Mouse (Mus musculus) cerebellum, adult 2 months (tissue): ENCODE measurements around the gene Hsd17b6. TPM values are rescaled to one million over a fixed set of nuclear protein-coding genes. Genes with fewer than 3 reads are reported as not detected.

ENCODE experiments used
- DNase-seq, 2 experiments: peaks; one replicate each; pipeline ENCODE4 v3.0.0; 2021
- H3K27ac ChIP-seq: fragments of 200-500 bp; 2 replicates; pipeline ENCODE4 v1.5.1; 2012; ENCODE audit warnings: low read length, control low read depth, inconsistent platforms; ENCODE audit not compliant: insufficient read depth
- H3K27me3 ChIP-seq: fragments of 200-500 bp; 2 replicates; pipeline ENCODE4 v1.6.1; 2012; ENCODE audit warnings: inconsistent platforms, mild to moderate bottlenecking, low read length, moderate library complexity; ENCODE audit not compliant: control insufficient read depth, insufficient read depth
- H3K4me1 ChIP-seq: fragments of 200-500 bp; 2 replicates; pipeline ENCODE4 v1.6.1; 2011; ENCODE audit warnings: low read length; ENCODE audit not compliant: control insufficient read depth, insufficient read depth
- H3K4me3 ChIP-seq: fragments of 200-500 bp; replicated peaks from 2 replicates; pipeline ENCODE3; 2011; ENCODE audit warnings: mild to moderate bottlenecking, low read depth, low read length, control low read depth; ENCODE audit not compliant: insufficient read depth
- CTCF ChIP-seq: fragments of 200-500 bp; IDR thresholded peaks from 2 replicates; pipeline ENCODE4 v1.5.1; 2011; ENCODE audit warnings: low read depth, mild to moderate bottlenecking, control low read depth, low read length, moderate library complexity, borderline replicate concordance; ENCODE audit not compliant: insufficient read depth
- POLR2A ChIP-seq: fragments of 200-500 bp; IDR thresholded peaks from 2 replicates; pipeline ENCODE4 v1.6.1; 2011; ENCODE audit warnings: low read length, control low read depth, borderline replicate concordance; ENCODE audit not compliant: insufficient read depth
- WGBS: fragments of 180-500 bp; shearing (Covaris S2); methylation state at CpG from one replicate; pipeline ENCODE4 v1.1.7; 2018; 5-methylcytosine and 5-hydroxymethylcytosine counted together
- polyA plus RNA-seq: library from polyadenylated mRNA; depleted of rRNA; stranded (reverse); fragments of >200 nt; gene quantifications from 2 replicates; pipeline ENCODE4 v1.2.3, GENCODE M21; 2012; rRNA removed

Gene Hsd17b6
- polyA plus RNA-seq, 1 experiment, result not detected

DNA sequence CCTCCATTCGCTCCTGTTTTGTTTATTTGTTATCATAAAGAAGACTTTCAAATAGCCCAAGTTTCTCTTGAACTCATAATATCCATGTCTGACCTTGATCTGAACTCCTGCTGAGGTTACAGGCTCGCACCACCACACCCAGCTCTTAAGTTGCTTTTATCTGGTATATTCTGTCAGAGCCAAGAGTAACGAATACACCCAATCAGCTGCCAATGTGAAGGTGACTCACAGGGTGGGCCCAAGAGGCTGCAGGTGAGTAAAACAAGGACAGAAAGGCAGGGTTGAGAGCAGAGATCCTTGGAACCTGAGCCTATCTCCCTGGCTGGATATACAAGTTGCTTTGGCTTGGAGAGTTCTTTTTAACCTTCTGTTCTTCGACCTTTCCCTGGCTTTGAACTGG, 52.4 kb downstream of the Hsd17b6 start:
- Histone ChIP-seq H3K4me1 (no peaks in the 10 kb centered on the region), H3K27ac (no peak overlapping the region), H3K27me3 (no peaks in the 10 kb centered on the region), H3K4me3 (no peak overlapping the region)
- WGBS, result 62% methylated on average over 4 of the region's 4 CpGs
- TF ChIP-seq CTCF (no peak), POLR2A (no peak)
- no peak for DNase-seq

DNA sequence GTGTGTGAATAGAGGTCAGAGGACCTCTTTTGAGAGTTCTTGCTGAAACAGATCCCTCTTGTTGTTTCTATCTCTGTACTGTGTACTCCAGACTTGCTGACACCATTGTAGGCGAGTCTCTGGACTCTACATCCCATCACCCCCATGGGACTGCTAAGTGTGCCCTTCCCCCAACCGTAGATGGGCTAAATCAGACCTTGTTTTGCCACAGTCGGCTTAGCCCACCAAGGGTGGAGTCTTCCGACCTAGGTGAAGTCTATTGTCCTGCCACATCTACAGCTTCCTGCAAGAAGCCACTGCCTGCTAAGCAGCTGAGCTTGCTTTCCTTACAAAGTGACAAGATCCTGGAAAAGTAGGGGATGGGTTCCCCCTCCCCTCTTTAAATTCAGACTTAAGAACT, 55.6 kb downstream of the Hsd17b6 start:
- Histone ChIP-seq H3K4me3 (no peak overlapping the region), H3K27ac (no peak overlapping the region), H3K4me1 (no peaks in the 10 kb centered on the region), H3K27me3 (no peaks in the 10 kb centered on the region)
- no peak for DNase-seq
- WGBS, result 73% methylated on average over 4 of the region's 4 CpGs
- no peak for TF ChIP-seq CTCF
- TF ChIP-seq POLR2A, result no peak

DNA sequence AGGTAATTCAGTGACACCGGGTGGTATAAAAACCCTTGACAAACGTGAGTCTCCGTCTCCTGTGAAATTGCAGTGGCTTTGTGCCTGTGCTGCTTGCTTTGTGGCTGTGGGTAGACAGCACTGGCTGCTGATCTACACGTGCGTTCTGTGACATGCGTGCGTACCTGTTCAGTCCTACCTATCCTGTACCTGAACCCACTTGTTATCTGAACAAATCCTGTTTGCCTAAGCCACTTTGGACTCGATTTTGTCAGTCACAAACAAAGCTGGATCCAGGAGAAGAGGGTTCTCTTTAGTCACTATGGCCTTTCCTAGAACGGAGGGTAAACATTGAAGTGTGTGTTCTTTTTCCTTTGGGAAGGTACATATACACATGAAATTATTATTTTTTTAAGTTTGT, 56.0 kb downstream of the Hsd17b6 start:
- H3K4me1 ChIP-seq, result no peaks in the 10 kb centered on the region
- DNase-seq, result no peak
- H3K4me3 ChIP-seq, result no peak overlapping the region
- H3K27me3 ChIP-seq, result no peaks in the 10 kb centered on the region
- TF ChIP-seq CTCF (no peak), POLR2A (no peak)
- H3K27ac ChIP-seq, result no peak overlapping the region
- 82% methylated on average over 9 of the region's 9 CpGs for WGBS

- H3K4me1 ChIP-seq, result no peaks in the 10 kb centered on the region
- H3K4me3 ChIP-seq, result no peak overlapping the region
- H3K27ac ChIP-seq, result no peak overlapping the region
- WGBS, result 88% methylated on average over 4 of the region's 4 CpGs
- DNase-seq, result no peak
- no peaks in the 10 kb centered on the region for H3K27me3 ChIP-seq
- TF ChIP-seq CTCF (no peak), POLR2A (no peak)
Measured at GRCm38 (mm10) chr10:127949596-127950130, 57.7 kb downstream of the Hsd17b6 start.

DNA sequence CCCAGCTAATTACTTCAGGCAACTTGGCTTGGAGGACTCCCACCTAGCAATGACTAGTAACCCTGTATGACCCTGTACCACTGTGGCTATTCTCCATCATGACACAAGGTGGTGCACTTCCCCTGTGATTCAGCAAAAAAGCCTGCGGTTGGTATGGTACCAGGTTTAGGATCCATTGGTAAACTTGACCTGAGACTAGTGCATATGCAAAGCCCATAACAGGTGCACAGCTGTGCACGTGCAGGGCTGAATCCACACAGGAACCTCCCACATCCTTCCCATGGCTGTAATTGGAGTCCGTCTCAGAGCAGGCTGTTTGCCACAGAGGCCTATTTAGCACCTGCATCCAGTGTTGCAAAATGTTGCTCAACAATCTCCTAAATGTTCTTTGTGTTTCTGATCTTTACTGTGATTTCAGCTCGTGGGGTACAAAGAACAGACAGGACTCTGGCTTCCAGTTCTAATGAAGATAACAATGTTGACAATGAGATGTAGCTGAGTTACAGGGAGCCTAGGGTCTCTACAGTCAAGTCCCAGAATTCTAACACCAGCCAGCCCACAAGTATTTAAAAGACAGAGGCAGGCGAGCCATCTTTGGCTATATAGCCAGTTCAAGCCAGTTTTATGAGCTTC, 61.9 kb downstream of the Hsd17b6 start:
- TF ChIP-seq CTCF, result peak; percentile 65
- no peak for TF ChIP-seq POLR2A
- WGBS, result 45% methylated on average over 5 of the region's 5 CpGs
- Histone ChIP-seq H3K27ac (no peak overlapping the region), H3K4me3 (no peak overlapping the region), H3K4me1 (no peaks in the 10 kb centered on the region), H3K27me3 (no peaks in the 10 kb centered on the region)
- peak; percentile 12 to 30 for DNase-seq

Other genes starting within 250 kb of the Hsd17b6 start
- 0.15 and 0.16 TPM in 2 replicates for gene Rdh1, start 247.9 kb downstream of the Hsd17b6 start, polyA plus RNA-seq
- gene Rdh16f1, start 247.8 kb downstream of the Hsd17b6 start, polyA plus RNA-seq, result 0.05 and 0.92 TPM in 2 replicates
- 0.13 and 0.88 TPM in 2 replicates for gene Rdh9, start 231.2 kb downstream of the Hsd17b6 start, polyA plus RNA-seq
- 0.10 and 0.13 TPM in 2 replicates for gene Rdh16, start 206.5 kb downstream of the Hsd17b6 start, polyA plus RNA-seq
- not detected in 2 replicates for gene Rdh19, start 157.7 kb downstream of the Hsd17b6 start, polyA plus RNA-seq
- not detected in 2 replicates for gene Rdh16f2, start 141.1 kb downstream of the Hsd17b6 start, polyA plus RNA-seq
- not detected in 2 replicates for gene Rdh7, start 118.8 kb downstream of the Hsd17b6 start, polyA plus RNA-seq
- gene Sdr9c7, start 109.1 kb downstream of the Hsd17b6 start, polyA plus RNA-seq, result 0.13 TPM in 1 of 2 replicates, not detected in the other
- gene Prim1, start 7.6 kb upstream of the Hsd17b6 start, polyA plus RNA-seq, result 16.2 and 17.4 TPM in 2 replicates
- 209 and 230 TPM in 2 replicates for gene Naca, start 28.0 kb upstream of the Hsd17b6 start, polyA plus RNA-seq
- 69.9 and 75.5 TPM in 2 replicates for gene Ptges3, start 51.3 kb upstream of the Hsd17b6 start, polyA plus RNA-seq
- 2,153 and 2,193 TPM in 2 replicates for gene Atp5b, start 75.7 kb upstream of the Hsd17b6 start, polyA plus RNA-seq
- 42.9 and 45.2 TPM in 2 replicates for gene Baz2a, start 84.0 kb upstream of the Hsd17b6 start, polyA plus RNA-seq
- 23.5 and 23.7 TPM in 2 replicates for gene Rbms2, start 172.7 kb upstream of the Hsd17b6 start, polyA plus RNA-seq
- 68.3 and 77.7 TPM in 2 replicates for gene Gls2, start 186.8 kb upstream of the Hsd17b6 start, polyA plus RNA-seq
- 13.5 and 15.6 TPM in 2 replicates for gene Spryd4, start 204.2 kb upstream of the Hsd17b6 start, polyA plus RNA-seq
- not detected in 2 replicates for gene Mip, start 218.2 kb upstream of the Hsd17b6 start, polyA plus RNA-seq
- gene Timeless, start 224.5 kb upstream of the Hsd17b6 start, polyA plus RNA-seq, result 6.3 and 6.6 TPM in 2 replicates
- gene Apon, start 246.5 kb upstream of the Hsd17b6 start, polyA plus RNA-seq, result not detected in 2 replicates